Mouse (Mus musculus) megakaryocyte, embryonic 14.5 days (primary cell): ENCODE measurements around the gene B3galt4.

Source experiments
- FLI1 ChIP-seq: IDR thresholded peaks from 2 replicates; pipeline ENCODE4 v1.6.1; 2012; ENCODE audit warnings: low read length, inconsistent platforms, mixed read lengths
- GATA1 ChIP-seq: IDR thresholded peaks from 3 replicates; pipeline ENCODE4 v1.6.1; 2012; ENCODE audit warnings: mixed read lengths, low read length, inconsistent platforms, borderline replicate concordance

- TF ChIP-seq GATA1 (no peak), FLI1 (no peak)
Observed at GRCm38 (mm10) chr17:33924577-33925283, 26.6 kb downstream of the B3galt4 start.
